Mouse (Mus musculus) olfactory bulb, adult 2 months (tissue): ENCODE measurements around the gene Bcar3. TPM values are rescaled to one million over a fixed set of nuclear protein-coding genes. Genes with fewer than 3 reads are reported as not detected.

Experiments used
- H3K27ac ChIP-seq: fragments of 200-500 bp; 2 replicates; pipeline ENCODE4 v1.5.1; 2012; ENCODE audit warnings: low read depth, low read length; ENCODE audit not compliant: insufficient read depth
- H3K4me1 ChIP-seq: fragments of 200-500 bp; 2 replicates; pipeline ENCODE4 v1.6.1; 2012; ENCODE audit warnings: low read length; ENCODE audit not compliant: control insufficient read depth, insufficient read depth
- H3K4me3 ChIP-seq: fragments of 200-500 bp; 2 replicates; pipeline ENCODE4 v1.5.1; 2012; ENCODE audit warnings: mild to moderate bottlenecking, low read depth, low read length, moderate library complexity; ENCODE audit not compliant: insufficient read depth
- CTCF ChIP-seq: fragments of 200-500 bp; IDR thresholded peaks from 2 replicates; pipeline ENCODE4 v1.5.1; 2012; ENCODE audit warnings: low read depth, mild to moderate bottlenecking, low read length, moderate library complexity; ENCODE audit not compliant: insufficient read depth
- POLR2A ChIP-seq: fragments of 200-500 bp; IDR thresholded peaks from 2 replicates; pipeline ENCODE4 v1.6.1; 2012; ENCODE audit warnings: mild to moderate bottlenecking, low read depth, low read length, moderate library complexity; ENCODE audit not compliant: insufficient read depth
- WGBS: fragments of 180-500 bp; shearing (Covaris S2); methylation state at CpG from one replicate; pipeline ENCODE4 v1.1.7; 2018; 5-methylcytosine and 5-hydroxymethylcytosine counted together
- polyA plus RNA-seq: library from polyadenylated mRNA; stranded (reverse); fragments of >200 nt; gene quantifications from 2 replicates; pipeline ENCODE4 v1.2.4, GENCODE M21; 2012; ENCODE audit warnings: low replicate concordance; ENCODE audit not compliant: missing spikeins, insufficient read depth, insufficient read length

Gene Bcar3
- polyA plus RNA-seq, 1 experiment: not detected

DNA sequence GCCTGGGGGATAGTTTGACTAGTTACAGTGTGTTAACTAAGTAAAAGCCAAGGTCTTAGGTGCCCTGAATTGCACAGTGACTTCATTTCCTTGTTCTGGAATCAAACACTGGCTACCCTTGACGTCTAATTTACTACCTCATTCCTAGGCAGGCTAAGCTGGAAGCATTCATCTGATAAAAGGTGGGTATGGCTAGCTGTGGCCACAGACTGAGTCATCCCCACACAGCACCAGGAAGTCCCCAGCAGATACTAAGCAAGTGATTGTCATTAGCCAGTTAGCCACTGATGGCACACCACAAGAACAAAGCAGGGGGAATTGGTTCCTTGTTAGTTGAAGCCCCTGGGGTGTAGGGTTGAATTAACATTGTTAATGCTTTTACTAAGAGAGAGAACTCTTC, 227.4 kb downstream of the Bcar3 start:
- no peak overlapping the region for H3K27ac ChIP-seq
- no peak overlapping the region for H3K4me3 ChIP-seq
- WGBS: 58% methylated on average over 1 of the region's 1 CpGs
- H3K4me1 ChIP-seq: peaks cover 18% of the 10 kb centered on the region
- TF ChIP-seq CTCF: no peak
- TF ChIP-seq POLR2A: no peak

GRCm38 (mm10) chr3:122528477-122528876, 234.5 kb downstream of the Bcar3 start:
- Histone ChIP-seq H3K27ac (no peak overlapping the region), H3K4me3 (no peak overlapping the region), H3K4me1 (no peaks in the 10 kb centered on the region)
- no peak for TF ChIP-seq CTCF
- no peak for TF ChIP-seq POLR2A
- 87% methylated on average over 3 of the region's 3 CpGs for WGBS

GRCm38 (mm10) chr3:122535938-122536703, 242.2 kb downstream of the Bcar3 start:
- Histone ChIP-seq H3K4me3 (no peak overlapping the region), H3K4me1 (no peaks in the 10 kb centered on the region), H3K27ac (no peak overlapping the region)
- no peak for TF ChIP-seq POLR2A
- no peak for TF ChIP-seq CTCF
- WGBS: 92% methylated on average over 8 of the region's 8 CpGs

- no peaks in the 10 kb centered on the region; the same call in 1 of the 2 replicates for H3K4me1 ChIP-seq
- 90% methylated on average over 2 of the region's 2 CpGs for WGBS
- no peak overlapping the region for H3K27ac ChIP-seq
- H3K4me3 ChIP-seq: no peak overlapping the region
- TF ChIP-seq CTCF (no peak), POLR2A (no peak)
These were observed 244.9 kb downstream of the Bcar3 start for GRCm38 (mm10) chr3:122538851-122539250.

- H3K27ac ChIP-seq: no peak overlapping the region
- 64% methylated on average over 17 of the region's 17 CpGs for WGBS
- TF ChIP-seq POLR2A: no peak
- TF ChIP-seq CTCF: no peak
- no peak overlapping the region for H3K4me3 ChIP-seq
- H3K4me1 ChIP-seq: no peaks in the 10 kb centered on the region; the same call in 1 of the 2 replicates
These were observed 246.2 kb downstream of the Bcar3 start for GRCm38 (mm10) chr3:122539961-122540690.

- WGBS: 83% methylated on average over 4 of the region's 4 CpGs
- H3K4me1 ChIP-seq: no peaks in the 10 kb centered on the region; the same call in 1 of the 2 replicates
- no peak overlapping the region for H3K27ac ChIP-seq
- TF ChIP-seq CTCF (no peak), POLR2A (no peak)
- no peak overlapping the region for H3K4me3 ChIP-seq
These were observed 247.0 kb downstream of the Bcar3 start for GRCm38 (mm10) chr3:122540918-122541317.

GRCm38 (mm10) chr3:122545346-122545745, 251.4 kb downstream of the Bcar3 start:
- TF ChIP-seq POLR2A (no peak), CTCF (no peak)
- Histone ChIP-seq H3K4me3 (no peak overlapping the region), H3K4me1 (no peaks in the 10 kb centered on the region; the same call in 1 of the 2 replicates), H3K27ac (no peak overlapping the region)
- 99% methylated on average over 2 of the region's 2 CpGs for WGBS

- no peak for TF ChIP-seq POLR2A
- 86% methylated on average over 4 of the region's 4 CpGs for WGBS
- Histone ChIP-seq H3K4me3 (no peak overlapping the region), H3K4me1 (no peaks in the 10 kb centered on the region; the same call in 1 of the 2 replicates), H3K27ac (no peak overlapping the region)
These were observed 253.5 kb downstream of the Bcar3 start for GRCm38 (mm10) chr3:122547469-122547868.

DNA sequence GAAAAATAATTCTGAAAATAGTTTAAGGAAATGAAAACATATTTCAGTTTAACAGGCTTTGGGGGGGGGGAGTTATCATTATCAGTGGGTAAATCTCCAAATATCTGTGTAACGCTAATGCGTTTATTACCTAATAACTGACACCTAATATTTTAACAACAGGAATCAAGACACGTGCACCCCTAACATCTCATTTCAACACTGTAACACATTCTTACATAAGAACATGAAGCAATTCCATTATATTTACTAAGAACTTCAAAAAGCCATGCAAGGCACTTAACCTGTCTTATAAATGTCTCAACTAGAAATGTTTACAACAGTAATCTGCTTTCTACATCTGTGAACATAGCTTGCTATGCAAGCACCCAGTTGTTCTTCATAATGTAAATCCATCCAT, 257.2 kb downstream of the Bcar3 start:
- no peaks in the 10 kb centered on the region for H3K4me1 ChIP-seq
- 98% methylated on average over 3 of the region's 3 CpGs for WGBS
- no peak for TF ChIP-seq CTCF
- TF ChIP-seq POLR2A: no peak
- no peak overlapping the region for H3K4me3 ChIP-seq
- no peak overlapping the region for H3K27ac ChIP-seq

DNA sequence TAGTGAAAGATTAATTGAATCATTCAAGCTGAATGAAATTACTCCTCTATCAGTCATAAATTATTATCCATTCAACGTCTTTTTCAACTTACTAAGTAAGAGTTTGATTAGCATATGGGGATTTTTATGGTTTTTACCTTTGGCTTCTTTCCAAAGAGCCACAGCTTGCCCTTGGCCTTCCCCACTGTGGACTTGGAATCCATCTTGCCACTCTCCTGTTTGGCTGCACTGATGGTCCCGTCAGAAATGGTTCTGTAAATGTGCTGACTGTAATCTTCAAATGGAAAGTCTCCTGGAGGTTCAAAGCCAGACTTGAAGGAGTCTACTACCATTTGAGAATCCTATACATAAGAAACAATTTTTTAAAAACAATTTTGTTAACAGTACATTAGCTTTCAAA, 263.8 kb downstream of the Bcar3 start:
- Histone ChIP-seq H3K27ac (no peak overlapping the region), H3K4me1 (no peaks in the 10 kb centered on the region), H3K4me3 (no peak overlapping the region)
- WGBS: 73% methylated on average over 2 of the region's 2 CpGs
- no peak for TF ChIP-seq POLR2A
- no peak for TF ChIP-seq CTCF
